Mouse (Mus musculus): Measurements from ENCODE around the gene Pawr. TPM values are rescaled to one million over a fixed set of nuclear protein-coding genes. Genes with fewer than 3 reads are reported as not detected.

The Pawr gene
- total RNA-seq, 2 experiments from 2014 or later: 10.7 to 13.0 TPM

GRCm38 (mm10) chr10:108443931-108444876 is 112.3 kb downstream of the Pawr start:
- DNase-seq: no peak

GRCm38 (mm10) chr10:108445123-108445522 is 113.2 kb downstream of the Pawr start:
- DNase-seq: no peak

GRCm38 (mm10) chr10:108445606-108446005 is 113.7 kb downstream of the Pawr start:
- no peak for DNase-seq

- peak; percentile 47 to 69 for DNase-seq
These were observed 114.4 kb downstream of the Pawr start for GRCm38 (mm10) chr10:108446041-108446931.

GRCm38 (mm10) chr10:108447211-108447610 is 115.3 kb downstream of the Pawr start:
- no peak for DNase-seq

- no peak for DNase-seq
These were observed 116.5 kb downstream of the Pawr start for GRCm38 (mm10) chr10:108448421-108448820.

- no peak for DNase-seq
These were observed 118.5 kb downstream of the Pawr start for GRCm38 (mm10) chr10:108450401-108450800.

GRCm38 (mm10) chr10:108451516-108451915 is 119.6 kb downstream of the Pawr start:
- no peak for DNase-seq

- DNase-seq: no peak
These were observed 120.5 kb downstream of the Pawr start for GRCm38 (mm10) chr10:108452421-108452820.

GRCm38 (mm10) chr10:108453561-108453960 is 121.6 kb downstream of the Pawr start:
- peak; percentile 4 to 31 for DNase-seq

GRCm38 (mm10) chr10:108454691-108455117 is 122.8 kb downstream of the Pawr start:
- no peak for DNase-seq

GRCm38 (mm10) chr10:108455204-108455603 is 123.3 kb downstream of the Pawr start:
- DNase-seq: no peak

GRCm38 (mm10) chr10:108455883-108456282 is 124.0 kb downstream of the Pawr start:
- no peak for DNase-seq

GRCm38 (mm10) chr10:108457054-108457453 is 125.1 kb downstream of the Pawr start:
- DNase-seq: no peak

GRCm38 (mm10) chr10:108461862-108462261 is 129.9 kb downstream of the Pawr start:
- no peak for DNase-seq

Small RNAs within 50 kb of the gene (microRNA-seq; reads per million reads assigned to microRNA genes)
- gene Gm25591: not detected

Other genes with a start within 250 kb of the Pawr start
- gene Ppp1r12a, start 169.9 kb upstream of the Pawr start, total RNA-seq (2021): 100 to 1,000 TPM; 102 to 127 TPM